Mouse (Mus musculus): ENCODE data around the gene Celf5.

Celf5 gene

DNA sequence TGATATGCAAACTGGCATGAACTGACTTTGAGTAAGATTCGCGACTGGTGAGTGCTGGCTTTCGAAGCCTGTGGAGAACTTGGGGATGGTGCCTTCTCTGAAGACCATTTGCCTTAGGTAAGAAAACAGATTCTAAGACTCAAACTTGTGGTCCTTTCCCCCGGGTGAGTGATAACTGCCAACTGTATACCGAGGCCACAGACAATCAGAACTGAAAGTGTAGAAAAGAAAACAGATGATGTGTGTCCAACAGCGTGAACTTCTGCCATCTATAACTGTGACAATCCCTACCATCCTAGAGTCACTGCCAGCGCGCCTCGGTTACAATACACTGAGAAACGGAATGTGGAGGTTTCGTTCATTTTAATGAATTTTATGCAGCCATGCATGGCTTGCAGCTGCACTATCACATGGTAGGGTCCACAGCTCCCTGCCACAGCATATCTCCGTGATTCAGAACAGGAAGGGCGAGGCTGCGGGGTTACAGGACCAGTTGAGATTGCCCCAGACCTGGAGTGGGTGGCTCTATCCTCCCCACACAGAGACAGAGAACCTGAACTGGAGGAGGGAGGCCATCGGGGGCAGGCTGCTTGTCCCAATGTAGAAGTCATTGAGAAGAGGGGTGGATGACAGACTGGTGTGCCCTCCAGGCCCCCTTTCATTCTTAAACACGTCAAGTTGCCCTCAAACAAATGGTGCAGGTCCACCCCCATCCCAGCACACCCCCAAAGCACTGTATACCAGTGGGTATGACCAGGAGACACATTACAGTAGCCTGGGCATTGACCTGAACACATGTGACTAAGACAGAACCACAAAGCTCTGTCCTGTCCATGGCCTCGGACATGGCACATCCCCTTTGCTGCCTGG lies 15.1 kb upstream of the Celf5 start:
- peak; percentile 73 for DNase-seq

- DNase-seq = peak; percentile 57
Observed at GRCm38 (mm10) chr10:81496969-81497368, 14.5 kb upstream of the Celf5 start.

- DNase-seq = peak; percentile 98
Observed at GRCm38 (mm10) chr10:81496264-81496901, 13.9 kb upstream of the Celf5 start, which contains the start of gene Ncln. Gene Ncln, minus strand, starts transcription at chr10:81496392.

GRCm38 (mm10) chr10:81495616-81496263 lies 13.2 kb upstream of the Celf5 start:
- peak; percentile 82 for DNase-seq

GRCm38 (mm10) chr10:81495151-81495550 lies 12.6 kb upstream of the Celf5 start:
- DNase-seq = peak; percentile 72

DNA sequence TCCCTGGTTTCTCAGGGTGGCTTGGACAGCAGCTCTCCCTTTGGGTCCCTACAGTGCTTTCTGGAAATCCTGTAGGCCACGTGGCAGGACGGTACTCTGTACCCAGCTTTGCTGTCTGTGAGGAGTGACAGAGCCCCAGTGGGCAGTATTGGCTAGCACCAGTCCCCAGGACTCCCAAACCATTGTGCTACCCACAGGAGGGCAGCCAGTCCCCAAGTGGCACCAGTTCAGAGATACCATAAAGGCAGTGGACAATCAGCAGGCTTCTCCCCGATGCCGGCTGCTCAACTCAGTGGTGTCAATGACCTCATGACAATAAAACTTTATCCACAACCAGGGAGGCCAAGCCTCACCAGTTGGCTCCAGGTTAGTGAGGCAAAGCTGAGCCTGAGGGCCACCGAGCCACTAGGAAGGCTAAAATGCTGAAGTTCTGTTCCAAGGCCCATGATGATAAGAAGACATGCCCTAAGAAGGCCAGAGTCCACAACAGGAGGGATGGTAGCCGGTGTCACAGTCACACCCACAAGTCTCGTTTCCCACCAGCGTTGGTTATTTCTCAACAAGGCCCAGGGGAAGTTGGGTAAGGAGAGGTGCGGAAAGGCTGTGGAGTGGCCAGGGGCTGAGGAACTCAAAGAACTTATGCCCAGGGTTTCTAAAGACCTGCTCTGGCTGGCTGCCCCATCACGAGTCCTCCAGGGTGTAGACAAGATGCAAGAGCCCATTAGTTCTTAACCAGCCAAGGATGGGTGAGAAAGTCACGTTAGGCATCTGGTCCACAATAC lies 11.9 kb upstream of the Celf5 start:
- peak; percentile 63 for DNase-seq

DNA sequence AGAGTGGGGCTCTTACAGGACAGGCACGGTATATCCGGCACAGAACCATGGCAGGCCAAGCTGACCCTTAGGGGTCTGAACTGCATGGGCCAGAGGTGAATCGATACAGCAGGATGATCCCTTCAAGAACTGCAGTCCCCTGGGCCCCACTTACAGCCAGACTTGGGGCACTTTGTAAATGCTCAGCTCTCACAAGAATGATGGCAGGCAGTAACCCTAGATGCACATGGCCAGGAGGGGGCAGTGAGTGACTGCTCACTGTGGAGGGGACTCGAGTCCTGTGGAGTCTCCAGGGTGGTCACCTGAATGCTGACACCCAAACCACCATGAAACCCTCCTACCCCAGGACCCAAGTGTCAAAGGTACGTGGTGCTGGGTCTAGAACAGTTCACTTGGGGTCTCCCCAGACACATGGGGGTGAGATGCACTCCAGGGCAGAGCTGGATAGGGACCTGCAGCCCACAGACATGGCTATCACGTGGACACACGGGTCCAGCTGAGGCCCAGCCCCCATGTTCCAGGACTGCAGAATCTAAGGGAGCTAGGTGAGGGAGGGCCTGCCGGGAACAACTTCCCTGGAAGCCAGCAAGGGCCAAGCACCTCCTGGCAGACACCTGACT lies 11.2 kb upstream of the Celf5 start:
- peak; percentile 55 for DNase-seq

DNA sequence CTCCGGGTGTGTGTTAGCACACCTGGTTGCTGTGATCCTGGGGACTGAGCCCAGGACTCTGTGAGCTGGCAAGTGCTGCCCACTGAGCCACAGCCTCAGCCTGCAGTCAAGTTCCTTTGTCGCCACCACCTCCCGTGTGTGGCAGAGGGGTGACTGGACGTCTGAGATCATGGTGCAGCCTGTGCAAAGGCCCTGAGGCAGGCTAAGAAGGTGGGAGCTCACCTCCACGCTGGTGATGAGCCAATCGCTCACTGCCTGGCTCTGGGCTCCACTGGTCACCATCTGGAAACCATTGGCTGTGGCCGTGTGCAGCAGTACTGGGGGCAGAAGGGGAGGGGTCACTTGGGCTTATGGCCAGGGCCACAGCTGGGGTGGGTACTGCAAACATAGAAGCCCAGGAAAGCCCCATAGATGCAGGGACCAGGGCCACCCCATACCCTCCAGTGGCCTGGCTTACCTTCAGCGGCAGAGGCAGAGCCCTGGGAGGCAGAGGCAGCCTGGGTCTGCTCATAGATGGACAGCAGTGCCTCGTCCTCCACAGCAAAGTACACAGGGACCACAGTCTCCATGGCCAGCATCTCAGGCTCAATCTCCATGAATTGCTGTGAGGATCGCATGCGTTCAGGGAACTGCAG lies 10.2 kb upstream of the Celf5 start:
- DNase-seq = peak; percentile 57

GRCm38 (mm10) chr10:81491018-81491417 lies 8.5 kb upstream of the Celf5 start:
- DNase-seq = peak; percentile 46

DNA sequence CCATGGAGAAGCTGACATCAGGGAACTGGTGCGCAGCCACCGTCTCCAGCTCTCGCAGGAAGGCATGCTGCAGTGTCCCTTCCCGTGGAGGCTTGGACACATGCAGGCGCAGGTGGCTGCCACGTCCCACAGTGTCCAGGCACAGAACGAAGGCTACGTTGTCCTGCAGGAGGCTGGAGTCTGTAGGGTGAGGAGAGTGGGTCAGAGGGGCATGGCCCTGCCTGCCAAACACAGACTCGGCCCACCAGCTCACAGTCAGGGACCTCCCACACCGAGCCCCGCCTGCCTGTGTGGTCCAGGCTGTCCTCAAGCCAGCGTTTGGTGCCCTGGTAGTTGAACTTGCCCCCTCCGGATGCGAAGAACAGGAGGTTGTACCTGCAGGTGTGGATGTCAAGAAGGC lies 7.4 kb upstream of the Celf5 start:
- DNase-seq = no peak

GRCm38 (mm10) chr10:81488081-81488480 lies 5.6 kb upstream of the Celf5 start:
- no peak for DNase-seq

- DNase-seq = no peak
Observed at GRCm38 (mm10) chr10:81486496-81486895, 4.0 kb upstream of the Celf5 start.

- DNase-seq = no peak
Observed at GRCm38 (mm10) chr10:81485479-81486018, 3.0 kb upstream of the Celf5 start.

DNA sequence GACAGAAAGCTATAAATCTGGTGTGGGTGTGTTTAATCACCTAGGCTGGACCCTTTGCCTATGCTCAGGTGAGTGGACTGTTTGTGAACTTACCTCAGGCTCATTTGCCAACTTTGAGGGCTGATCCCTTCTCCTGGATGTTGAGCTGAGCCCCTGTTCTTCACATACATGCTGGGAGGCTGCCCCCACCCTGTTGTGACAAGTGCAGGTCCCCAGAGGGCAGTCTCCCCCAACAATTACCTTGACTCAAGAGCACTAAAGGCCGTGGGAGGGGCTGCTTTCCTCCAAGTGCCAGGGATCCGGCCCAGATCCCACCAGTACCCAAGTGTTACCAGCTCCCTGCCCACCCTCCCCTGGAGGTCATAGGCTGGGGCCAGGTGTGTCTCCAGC lies 2.5 kb upstream of the Celf5 start:
- DNase-seq = no peak

DNA sequence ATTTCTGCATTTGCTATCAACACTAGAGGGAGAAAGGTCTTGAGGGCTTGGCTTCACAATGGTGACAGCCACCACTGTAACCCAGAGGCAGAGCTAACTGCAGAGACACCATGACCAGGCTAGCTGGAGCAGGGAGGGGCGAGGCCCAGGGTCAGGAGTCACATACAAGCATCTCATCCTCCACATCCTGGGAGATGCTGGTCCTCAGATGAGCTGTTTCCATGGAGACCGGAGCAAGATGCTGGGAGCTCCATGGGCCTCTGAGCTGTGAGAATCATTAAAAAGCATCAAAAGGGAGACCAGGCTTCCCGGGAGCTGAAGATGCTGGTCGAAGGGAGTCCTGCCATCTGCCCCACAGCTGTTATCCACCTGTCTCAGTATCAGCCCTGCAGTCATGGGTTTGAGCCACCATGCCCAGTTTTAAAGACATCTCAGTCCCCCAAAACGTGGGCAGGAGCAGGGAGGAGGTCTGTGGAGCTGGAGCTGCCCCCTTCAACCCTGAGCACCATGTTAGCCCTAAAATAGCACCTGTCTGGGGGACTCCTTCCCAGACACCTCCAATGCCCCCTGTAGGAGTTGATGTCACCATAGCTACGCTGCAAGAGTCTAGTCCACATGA lies 2.0 kb upstream of the Celf5 start:
- DNase-seq = no peak

- no peak for DNase-seq
Observed at GRCm38 (mm10) chr10:81483983-81484382, 1.5 kb upstream of the Celf5 start.

DNA sequence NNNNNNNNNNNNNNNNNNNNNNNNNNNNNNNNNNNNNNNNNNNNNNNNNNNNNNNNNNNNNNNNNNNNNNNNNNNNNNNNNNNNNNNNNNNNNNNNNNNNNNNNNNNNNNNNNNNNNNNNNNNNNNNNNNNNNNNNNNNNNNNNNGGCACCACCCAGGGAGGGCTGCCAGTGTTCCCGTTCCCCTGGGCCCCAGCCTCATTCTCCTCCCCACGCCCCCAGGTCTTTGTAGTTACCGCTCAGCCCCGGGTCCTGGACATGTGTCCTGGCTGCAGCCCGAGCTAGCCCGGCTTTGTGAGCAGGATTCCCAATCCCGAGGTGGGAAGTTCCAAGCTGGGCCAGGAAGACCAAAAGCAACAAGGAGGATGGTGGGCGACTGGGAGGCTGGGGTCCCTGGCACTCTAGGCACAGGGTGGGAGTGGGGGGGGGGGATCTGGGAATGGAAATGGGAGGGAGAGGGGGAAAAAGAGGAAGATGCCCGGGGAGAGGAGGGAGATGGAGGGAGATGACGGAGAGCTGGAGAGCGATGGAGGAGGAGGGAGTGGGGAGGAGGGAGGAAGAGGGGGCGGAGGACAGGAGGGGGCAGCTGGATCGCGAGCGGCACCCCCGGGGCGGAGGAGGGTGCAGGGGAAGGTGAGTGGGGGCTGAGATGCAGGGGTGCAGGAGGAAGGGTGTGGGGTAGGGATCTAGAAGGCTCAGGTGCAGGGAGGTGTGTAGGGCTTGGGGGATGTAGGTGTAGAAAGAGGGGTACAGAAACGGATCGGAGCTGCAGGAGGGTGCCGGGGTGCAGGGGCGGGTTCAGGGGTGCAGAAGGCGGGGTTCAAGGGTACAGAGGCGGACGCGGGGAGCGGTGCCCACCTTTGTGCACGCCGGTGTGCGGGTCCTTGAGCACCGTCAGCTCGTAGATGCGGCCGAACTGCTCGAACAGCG lies 640 bp downstream of the Celf5 start:
- DNase-seq = peak; percentile 63

- DNase-seq = no peak
Observed at GRCm38 (mm10) chr10:81474461-81474860, 8.0 kb downstream of the Celf5 start.

DNA sequence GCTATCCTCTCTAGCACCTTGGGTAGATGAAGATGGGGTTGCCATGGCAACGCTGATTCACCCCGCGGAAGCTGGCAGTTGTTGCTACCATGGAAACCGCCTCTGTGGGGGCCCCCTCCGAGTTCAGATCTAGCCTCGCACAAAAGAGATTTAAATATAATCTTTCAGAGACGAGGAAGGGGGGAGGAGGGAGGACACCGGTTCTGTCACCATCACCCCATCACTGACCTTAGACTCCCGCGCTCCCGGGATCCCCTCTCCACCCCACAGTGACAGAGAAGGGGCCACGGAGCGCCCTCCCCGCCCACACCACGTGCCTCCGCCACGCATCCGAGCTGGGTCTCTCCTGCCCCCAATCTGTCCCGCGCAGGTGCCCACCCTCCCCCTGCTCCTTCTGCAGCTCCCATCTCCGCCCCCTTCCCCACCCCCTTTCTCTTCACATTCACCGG lies 9.5 kb downstream of the Celf5 start:
- DNase-seq = peak; percentile 70
